Mouse (Mus musculus) liver, postnatal 0 days (tissue): ENCODE results near the gene Dnajc16.

Experiments used
- CTCF ChIP-seq: sonication (generic); IDR thresholded peaks from 2 replicates; pipeline ENCODE4 v1.5.1; 2016; ENCODE audit warnings: antibody characterized with exemption, low read depth
- EP300 ChIP-seq: IDR thresholded peaks from 2 replicates; pipeline ENCODE4 v1.6.1; 2016; ENCODE audit warnings: antibody characterized with exemption, low read depth, mild to moderate bottlenecking

GRCm38 (mm10) chr4:141834536-141835095 lies 43.9 kb upstream of the Dnajc16 start:
- TF ChIP-seq CTCF, result no peak
- TF ChIP-seq EP300, result no peak
